Mouse (Mus musculus): ENCODE results near the gene Mast3. TPM values are rescaled to one million over a fixed set of nuclear protein-coding genes. Genes with fewer than 3 reads are reported as not detected.
A peak's percentile ranks its signal among the peaks of the same experiment; 100 is the strongest.

The Mast3 gene
- total and polyA plus RNA-seq, 2 experiments from 2014 or later = 24.0 to 33.2 TPM

- peak; percentile 46 for DNase-seq (ENCODE audit: low spot score)
- Histone ChIP-seq H3K27ac (ENCODE audit: low read depth, low read length) (no peak overlapping the region), H3K9me3 (ENCODE audit: low read length) (no peaks in the 10 kb centered on the region), H3K4me3 (ENCODE audit: low read depth, low read length) (peak overlapping the region; percentile 54), H3K36me3 (ENCODE audit: insufficient read depth, low read length) (no peaks in the 10 kb centered on the region), H3K27me3 (ENCODE audit: insufficient read depth, low read length) (peaks cover 8% of the 10 kb centered on the region), H3K4me1 (ENCODE audit: insufficient read depth, low read length) (peaks cover 3% of the 10 kb centered on the region), H3K4me2 (ENCODE audit: low read depth, low read length, poor library complexity, severe bottlenecking) (peak overlapping the region; percentile 90), H3K9ac (replicated peaks; ENCODE audit: low read length, poor library complexity, severe bottlenecking) (peak overlapping the region; percentile 64; the same call in 1 of the 2 replicates)
- 9% methylated on average over 15 of the region's 15 CpGs for WGBS
- TF ChIP-seq CTCF (IDR thresholded peaks at IDR 0.05) = peak; percentile 34
- ATAC-seq (ENCODE audit: low FRiP score) = no peak
Observed at GRCm38 (mm10) chr8:70798281-70798680, 6.6 kb downstream of the Mast3 start.

GRCm38 (mm10) chr8:70797081-70798070, 7.5 kb downstream of the Mast3 start:
- Histone ChIP-seq H3K27ac (ENCODE audit: low read depth, low read length) (0 out of 2 replicates have a peak overlapping the region, but pooled peaks have one; percentile 19), H3K4me3 (ENCODE audit: low read depth, low read length) (peak overlapping the region; percentile 54), H3K36me3 (ENCODE audit: insufficient read depth, low read length) (no peaks in the 10 kb centered on the region), H3K4me1 (ENCODE audit: insufficient read depth, low read length) (peaks cover 3% of the 10 kb centered on the region), H3K9me3 (ENCODE audit: low read length) (no peaks in the 10 kb centered on the region), H3K27me3 (ENCODE audit: insufficient read depth, low read length) (0 out of 2 replicates have a peak, but pooled peaks cover 5% of the 10 kb centered on the region), H3K4me2 (ENCODE audit: low read depth, low read length, poor library complexity, severe bottlenecking) (peak overlapping the region; percentile 90), H3K9ac (replicated peaks; ENCODE audit: low read length, poor library complexity, severe bottlenecking) (peak overlapping the region; percentile 64)
- peak; percentile 77 for ATAC-seq (ENCODE audit: low FRiP score)
- WGBS = under 1% methylated on average over 54 of the region's 57 CpGs
- DNase-seq (ENCODE audit: low spot score) = peak; percentile 93
- TF ChIP-seq CTCF (IDR thresholded peaks at IDR 0.05) = no peak

GRCm38 (mm10) chr8:70796403-70797080, 8.3 kb downstream of the Mast3 start:
- Histone ChIP-seq H3K27ac (ENCODE audit: low read depth, low read length) (peak overlapping the region; percentile 55), H3K36me3 (ENCODE audit: insufficient read depth, low read length) (no peaks in the 10 kb centered on the region), H3K9me3 (ENCODE audit: low read length) (no peaks in the 10 kb centered on the region), H3K27me3 (ENCODE audit: insufficient read depth, low read length) (0 out of 2 replicates have a peak, but pooled peaks cover 5% of the 10 kb centered on the region), H3K9ac (replicated peaks; ENCODE audit: low read length, poor library complexity, severe bottlenecking) (peak overlapping the region; percentile 64), H3K4me3 (ENCODE audit: low read depth, low read length) (peak overlapping the region; percentile 54), H3K4me1 (ENCODE audit: insufficient read depth, low read length) (peaks cover 8% of the 10 kb centered on the region), H3K4me2 (ENCODE audit: low read depth, low read length, poor library complexity, severe bottlenecking) (peak overlapping the region; percentile 90)
- TF ChIP-seq CTCF (IDR thresholded peaks at IDR 0.05) = no peak
- 1% methylated on average over 51 of the region's 54 CpGs for WGBS
- no peak for DNase-seq (ENCODE audit: low spot score)
- no peak for ATAC-seq (ENCODE audit: low FRiP score)

- Histone ChIP-seq H3K9ac (replicated peaks; ENCODE audit: low read length, poor library complexity, severe bottlenecking) (no peak overlapping the region), H3K27me3 (ENCODE audit: insufficient read depth, low read length) (0 out of 2 replicates have a peak, but pooled peaks cover 5% of the 10 kb centered on the region), H3K36me3 (ENCODE audit: insufficient read depth, low read length) (no peaks in the 10 kb centered on the region), H3K4me1 (ENCODE audit: insufficient read depth, low read length) (peaks cover 16% of the 10 kb centered on the region), H3K9me3 (ENCODE audit: low read length) (no peaks in the 10 kb centered on the region), H3K27ac (ENCODE audit: low read depth, low read length) (peak overlapping the region; percentile 32; the same call in 1 of the 2 replicates), H3K4me2 (ENCODE audit: low read depth, low read length, poor library complexity, severe bottlenecking) (no peak overlapping the region), H3K4me3 (ENCODE audit: low read depth, low read length) (no peak overlapping the region)
- WGBS = 89% methylated on average over 2 of the region's 2 CpGs
- TF ChIP-seq CTCF (IDR thresholded peaks at IDR 0.05) = peak; percentile 54
- no peak for ATAC-seq (ENCODE audit: low FRiP score)
- no peak for DNase-seq (ENCODE audit: low spot score)
Observed at GRCm38 (mm10) chr8:70795370-70795769, 9.5 kb downstream of the Mast3 start.

- Histone ChIP-seq H3K4me2 (ENCODE audit: low read depth, low read length, poor library complexity, severe bottlenecking) (no peak overlapping the region), H3K9ac (replicated peaks; ENCODE audit: low read length, poor library complexity, severe bottlenecking) (no peak overlapping the region), H3K4me3 (ENCODE audit: low read depth, low read length) (no peak overlapping the region), H3K27ac (ENCODE audit: low read depth, low read length) (no peak overlapping the region), H3K9me3 (ENCODE audit: low read length) (no peaks in the 10 kb centered on the region), H3K27me3 (ENCODE audit: insufficient read depth, low read length) (0 out of 2 replicates have a peak, but pooled peaks cover 5% of the 10 kb centered on the region), H3K36me3 (ENCODE audit: insufficient read depth, low read length) (no peaks in the 10 kb centered on the region; the same call in 1 of the 2 replicates), H3K4me1 (ENCODE audit: insufficient read depth, low read length) (peaks cover 16% of the 10 kb centered on the region)
- WGBS = 87% methylated on average over 2 of the region's 2 CpGs
- DNase-seq (ENCODE audit: low spot score) (no peak), ATAC-seq (ENCODE audit: low FRiP score) (no peak)
- TF ChIP-seq CTCF (IDR thresholded peaks at IDR 0.05) = no peak
Observed at GRCm38 (mm10) chr8:70794215-70794614, 10.6 kb downstream of the Mast3 start.
